Mouse (Mus musculus) lung, postnatal 25 days (tissue): ENCODE results near the gene Gna15.
A peak's percentile ranks its signal among the peaks of the same experiment; 100 is the strongest.

Experiments used
- DNase-seq: peaks from one replicate; pipeline ENCODE4 v3.0.0; 2022; ENCODE audit warnings: low spot score

The Gna15 gene

DNA sequence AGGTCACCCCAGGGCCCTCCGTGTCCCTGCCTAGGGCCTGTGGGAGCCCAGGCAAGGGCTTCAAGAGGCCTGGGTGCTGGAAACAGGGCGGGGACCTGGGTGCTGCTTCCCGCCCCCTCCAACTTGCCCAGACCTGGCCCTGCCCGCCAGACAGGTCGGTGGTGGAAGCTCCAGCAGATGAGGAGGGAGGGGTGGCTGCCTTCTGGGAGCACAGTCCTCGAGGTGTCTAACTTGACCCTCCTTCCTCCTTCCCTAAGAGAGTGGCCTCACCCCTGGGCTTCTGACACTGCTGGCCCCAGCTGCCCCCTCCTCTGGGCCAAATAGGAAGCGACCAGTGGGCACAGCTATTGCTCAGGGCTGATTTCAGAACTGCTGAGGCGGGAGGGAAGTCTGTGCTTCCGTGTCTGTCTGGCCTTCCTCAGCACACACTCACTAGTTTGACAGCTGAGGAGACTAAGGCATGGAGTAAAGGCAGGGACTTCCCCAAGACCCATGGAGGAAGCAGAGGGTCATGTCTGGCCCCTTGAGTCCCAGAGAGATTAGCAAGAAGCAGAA lies at the start of gene Gna15:
Gene Gna15, minus strand, starts transcription at position 175 of the 555 bp plus-strand sequence.
- DNase-seq, result peak; percentile 42

DNA sequence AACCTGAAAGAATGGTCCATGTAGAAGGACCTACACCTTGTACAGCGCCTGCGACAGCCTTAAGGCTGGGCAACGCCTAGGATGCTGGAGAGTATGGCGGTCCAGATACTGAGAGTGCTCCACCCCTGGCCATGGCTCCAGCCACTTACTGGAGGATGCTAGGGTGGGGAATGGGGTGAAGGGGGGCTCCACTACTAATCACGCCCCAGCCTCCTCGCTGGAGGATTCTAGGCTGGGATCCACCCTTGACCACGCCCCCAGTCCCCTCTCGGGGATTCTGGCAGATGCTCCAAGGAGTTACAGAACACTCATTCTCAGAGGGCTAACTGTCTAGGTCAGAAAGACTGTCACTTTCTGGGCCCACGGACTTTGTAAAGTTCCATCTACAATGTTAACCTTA lies 49.0 kb upstream of the Gna15 start:
- no peak for DNase-seq

DNA sequence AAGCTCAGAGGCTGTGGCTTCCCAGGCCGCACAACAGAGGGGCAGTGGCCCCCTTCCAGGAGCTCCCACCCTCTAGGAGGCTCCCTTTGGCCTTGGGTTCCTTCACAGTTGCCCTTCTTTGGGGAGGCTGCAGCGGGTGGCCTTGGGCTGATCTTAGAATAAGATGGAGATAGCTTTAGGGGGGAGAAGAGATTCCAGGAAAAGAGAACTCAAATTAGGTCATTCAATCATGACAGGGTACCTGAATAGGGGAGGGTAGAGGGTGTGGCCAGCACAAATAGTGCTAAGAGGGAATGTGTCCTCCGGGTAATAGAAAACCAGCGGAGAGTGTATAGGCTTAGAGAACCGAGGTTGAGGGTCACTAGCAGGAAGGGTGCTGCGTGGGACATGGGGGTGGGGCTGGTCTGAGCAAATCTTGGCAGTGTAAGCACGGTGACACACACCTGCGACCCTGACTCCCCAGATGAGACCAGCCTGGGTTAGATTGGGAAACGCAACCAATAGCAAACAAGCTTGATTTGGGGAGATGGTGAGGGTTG lies 48.2 kb upstream of the Gna15 start:
- no peak for DNase-seq

- peak; percentile 100 for DNase-seq
Measured at GRCm38 (mm10) chr10:81571501-81571876, 47.5 kb upstream of the Gna15 start.

- peak; percentile 95 for DNase-seq
Measured at GRCm38 (mm10) chr10:81570831-81571500, 46.9 kb upstream of the Gna15 start.

DNA sequence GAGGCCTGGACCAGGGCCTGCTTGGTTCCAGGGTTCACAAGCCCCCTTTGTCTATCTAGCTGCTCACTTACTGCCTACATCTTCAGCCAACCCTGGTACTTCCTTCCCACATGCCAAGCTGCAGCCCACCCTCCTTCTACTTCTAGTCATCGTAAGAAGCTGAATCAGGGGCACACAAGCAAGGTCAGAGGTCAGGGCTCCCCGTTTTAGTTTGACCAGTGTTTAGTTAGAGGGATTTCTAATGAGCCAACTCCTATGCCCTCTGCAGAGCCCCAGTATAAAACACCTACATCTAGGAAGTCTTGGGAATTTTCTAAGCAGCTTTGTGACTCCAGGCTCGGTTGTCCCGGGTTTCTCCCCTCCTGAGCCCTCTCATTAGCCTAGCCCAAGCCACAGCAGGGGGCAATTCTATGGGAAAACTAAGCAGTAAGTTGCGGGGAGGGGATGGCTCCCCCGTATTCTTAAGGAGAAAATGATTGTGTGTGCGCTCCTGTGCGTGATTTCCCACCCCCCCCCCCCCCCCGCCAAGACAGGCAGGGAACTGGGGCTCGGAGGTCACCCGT lies 46.3 kb upstream of the Gna15 start:
- DNase-seq, result no peak

DNA sequence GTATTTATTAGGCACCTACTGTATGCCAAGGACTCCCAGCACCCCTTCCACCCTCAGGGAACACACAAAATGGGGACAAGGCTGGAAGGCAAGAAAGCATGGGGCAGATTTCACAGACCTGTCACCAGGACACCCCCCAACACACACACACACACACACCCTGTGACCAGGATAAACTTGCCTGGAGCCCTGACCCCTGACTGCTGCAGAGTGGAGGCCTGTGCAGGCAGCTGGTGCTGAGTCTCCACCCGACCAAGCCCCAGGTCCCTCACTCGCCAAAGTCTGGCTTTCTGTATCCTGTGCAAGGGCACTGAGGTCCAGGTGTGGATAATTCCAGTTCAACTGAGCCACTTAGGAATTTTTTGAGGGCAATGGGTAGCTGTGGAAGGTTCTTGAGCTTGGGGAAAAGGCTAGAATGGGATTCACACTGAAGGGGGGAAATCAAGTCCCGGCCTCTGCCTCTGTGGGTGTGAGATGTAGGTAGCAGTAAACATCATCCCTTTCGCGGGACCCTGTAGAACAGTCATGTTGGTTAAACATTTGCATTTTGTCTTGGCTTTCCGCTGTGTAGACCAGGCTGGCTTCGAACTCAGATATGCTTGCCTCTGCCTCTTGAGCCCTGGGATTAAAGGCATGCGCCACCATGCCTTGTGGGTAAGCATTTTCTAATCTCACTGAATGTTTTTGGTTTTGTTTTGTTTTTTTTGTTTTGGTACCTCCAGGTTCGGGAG lies 45.6 kb upstream of the Gna15 start:
- no peak for DNase-seq

- DNase-seq, result no peak
Measured at GRCm38 (mm10) chr10:81568381-81569191, 44.6 kb upstream of the Gna15 start.

DNA sequence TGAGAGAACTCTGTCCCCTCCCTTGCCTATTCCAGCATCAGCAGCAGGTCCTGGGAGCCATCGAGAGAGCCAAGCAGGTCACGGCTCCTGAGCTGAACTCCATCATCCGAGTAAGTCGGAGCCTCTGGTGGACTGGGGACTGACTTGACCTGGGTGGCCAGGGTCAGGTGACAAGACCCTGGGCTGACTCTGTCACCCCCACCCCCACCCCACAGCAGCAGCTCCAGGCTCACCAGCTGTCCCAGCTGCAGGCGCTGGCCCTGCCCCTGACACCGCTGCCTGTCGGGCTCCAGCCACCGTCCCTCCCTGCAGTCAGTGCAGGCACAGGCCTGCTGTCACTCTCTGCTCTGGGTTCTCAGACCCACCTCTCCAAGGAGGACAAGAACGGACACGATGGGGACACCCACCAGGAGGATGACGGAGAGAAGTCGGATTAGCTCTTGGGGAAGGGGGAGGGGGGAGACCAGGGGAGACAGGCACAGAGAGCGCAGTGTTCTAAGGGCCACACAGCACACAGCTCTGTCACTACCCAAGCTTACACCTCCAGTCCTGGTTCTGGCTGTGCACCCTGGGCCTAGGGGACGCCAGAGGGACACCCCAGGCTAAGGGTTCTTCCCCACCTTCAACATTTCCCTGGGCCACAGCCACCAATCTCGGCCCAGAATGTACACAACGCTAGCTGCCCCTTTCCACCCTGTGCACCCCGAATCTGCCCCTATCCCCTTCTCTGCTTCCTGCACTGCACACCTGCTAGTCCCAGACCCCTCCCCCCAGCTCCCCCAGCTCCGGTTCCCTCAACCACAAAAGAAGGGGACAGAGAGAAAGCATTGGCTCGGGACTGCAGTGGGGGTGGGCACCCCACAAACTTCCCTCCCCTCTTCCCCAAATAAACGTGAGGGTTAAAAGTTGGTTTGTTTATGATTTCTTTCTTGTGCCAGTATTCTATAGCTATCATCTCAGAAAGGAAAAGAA lies 41.5 kb upstream of the Gna15 start:
- DNase-seq, result no peak

- DNase-seq, result peak; percentile 61
Measured at GRCm38 (mm10) chr10:81564734-81565133, 40.7 kb upstream of the Gna15 start.

DNA sequence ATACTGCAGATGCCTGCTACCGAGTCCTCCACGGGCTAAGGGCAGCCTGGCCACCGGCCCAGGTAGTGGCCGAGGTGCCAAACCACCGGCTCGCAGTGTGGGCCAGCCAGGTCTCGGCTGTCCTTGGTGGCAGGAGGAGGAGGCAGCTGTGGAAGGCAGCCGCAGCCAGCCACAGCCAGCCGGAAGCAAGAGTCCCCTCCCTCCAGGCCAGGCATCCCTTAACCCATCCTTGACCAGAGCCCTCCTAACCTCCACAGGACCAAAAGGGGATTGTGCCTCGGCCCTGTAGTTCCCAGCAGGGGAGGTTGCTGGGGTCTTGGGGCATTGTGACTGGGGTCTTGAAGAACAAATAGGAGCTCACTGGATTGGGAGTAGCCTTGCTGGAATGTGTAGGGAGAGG lies 40.2 kb upstream of the Gna15 start:
- DNase-seq, result peak; percentile 59

GRCm38 (mm10) chr10:81563481-81563880 lies 39.5 kb upstream of the Gna15 start:
- DNase-seq, result no peak

DNA sequence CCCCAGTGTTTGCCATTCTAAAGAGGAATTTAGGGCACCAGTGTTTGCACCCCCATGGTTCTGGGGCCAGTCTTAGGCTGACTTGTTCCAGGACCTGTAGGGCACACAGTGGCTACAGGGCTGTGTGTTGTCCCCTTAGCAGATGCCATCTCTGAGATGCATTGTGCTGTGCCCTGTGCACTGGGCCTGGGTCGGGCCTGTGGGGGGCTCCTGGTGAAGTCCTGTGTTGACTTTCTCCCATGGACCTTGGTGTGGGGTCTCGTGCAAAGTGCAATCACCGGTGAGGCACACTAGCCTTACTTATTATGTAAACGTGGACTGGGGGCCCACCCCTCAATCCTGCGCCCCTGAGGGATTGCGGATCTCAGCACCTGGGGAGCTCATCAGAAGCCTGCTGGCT lies 38.4 kb upstream of the Gna15 start:
- no peak for DNase-seq

DNA sequence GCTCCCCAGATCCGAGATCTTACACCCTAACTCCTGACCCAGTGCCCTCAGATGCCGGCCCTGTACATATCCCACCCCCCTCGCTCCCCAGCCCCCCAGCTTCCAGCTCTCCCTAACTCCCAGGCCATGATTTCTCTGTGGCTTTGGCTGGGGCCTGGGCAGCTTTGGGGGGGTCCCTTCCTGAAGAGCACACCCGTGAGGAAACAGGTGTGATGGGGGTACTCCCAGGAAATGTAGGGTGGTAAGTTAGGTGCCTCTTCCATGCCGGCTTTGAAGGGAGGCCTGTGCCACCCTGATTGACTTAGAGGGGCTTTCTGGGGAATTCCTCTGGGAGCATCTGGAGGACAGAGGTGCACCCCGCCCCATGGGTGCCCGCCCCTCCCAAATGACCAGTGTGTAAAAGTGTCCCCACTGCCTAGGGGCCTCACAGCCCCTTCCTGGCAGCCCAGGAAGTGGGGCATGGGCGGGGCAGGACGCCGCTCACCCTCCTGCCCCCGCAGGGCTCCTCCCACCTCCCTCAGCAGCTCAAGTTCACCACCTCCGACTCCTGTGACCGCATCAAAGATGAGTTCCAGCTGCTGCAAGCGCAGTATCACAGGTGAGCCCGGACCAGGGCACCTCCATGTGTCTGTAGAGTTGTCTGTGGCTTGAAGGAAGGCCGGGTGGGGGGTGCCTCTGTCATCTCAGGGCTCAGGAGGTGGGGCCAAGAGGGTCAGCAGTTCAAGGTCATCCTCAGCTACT lies 36.9 kb upstream of the Gna15 start:
- peak; percentile 69 for DNase-seq

GRCm38 (mm10) chr10:81559627-81560539 lies 35.9 kb upstream of the Gna15 start:
- peak; percentile 66 for DNase-seq

GRCm38 (mm10) chr10:81559163-81559626 lies 35.2 kb upstream of the Gna15 start, which contains the start of gene Aes:
Aes (plus strand) TSS chr10:81559488.
- peak; percentile 83 for DNase-seq

DNA sequence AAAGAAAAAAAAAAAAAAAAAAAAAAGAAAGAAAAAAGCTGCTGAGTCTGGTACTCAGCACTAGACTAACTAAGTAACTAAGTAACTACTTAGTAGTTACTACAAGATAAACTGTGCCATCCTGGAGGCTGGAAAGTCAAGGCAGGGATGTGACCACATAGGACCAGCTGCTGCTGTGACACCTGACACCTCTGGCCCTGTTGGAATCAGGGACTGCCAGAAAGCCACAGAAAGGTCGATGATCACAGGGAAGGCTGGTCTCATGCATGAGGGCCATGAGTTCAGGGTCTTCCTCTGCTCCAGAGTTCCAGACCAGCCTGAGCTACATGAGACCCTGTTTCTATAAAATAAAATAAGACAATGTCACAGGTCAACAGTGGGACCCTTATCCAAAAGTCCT lies 33.5 kb upstream of the Gna15 start:
- DNase-seq, result no peak

GRCm38 (mm10) chr10:81556282-81556681 lies 32.3 kb upstream of the Gna15 start:
- no peak for DNase-seq
